ENCODE assay signal across 7 mouse cellular contexts in the genomic region with DNA sequence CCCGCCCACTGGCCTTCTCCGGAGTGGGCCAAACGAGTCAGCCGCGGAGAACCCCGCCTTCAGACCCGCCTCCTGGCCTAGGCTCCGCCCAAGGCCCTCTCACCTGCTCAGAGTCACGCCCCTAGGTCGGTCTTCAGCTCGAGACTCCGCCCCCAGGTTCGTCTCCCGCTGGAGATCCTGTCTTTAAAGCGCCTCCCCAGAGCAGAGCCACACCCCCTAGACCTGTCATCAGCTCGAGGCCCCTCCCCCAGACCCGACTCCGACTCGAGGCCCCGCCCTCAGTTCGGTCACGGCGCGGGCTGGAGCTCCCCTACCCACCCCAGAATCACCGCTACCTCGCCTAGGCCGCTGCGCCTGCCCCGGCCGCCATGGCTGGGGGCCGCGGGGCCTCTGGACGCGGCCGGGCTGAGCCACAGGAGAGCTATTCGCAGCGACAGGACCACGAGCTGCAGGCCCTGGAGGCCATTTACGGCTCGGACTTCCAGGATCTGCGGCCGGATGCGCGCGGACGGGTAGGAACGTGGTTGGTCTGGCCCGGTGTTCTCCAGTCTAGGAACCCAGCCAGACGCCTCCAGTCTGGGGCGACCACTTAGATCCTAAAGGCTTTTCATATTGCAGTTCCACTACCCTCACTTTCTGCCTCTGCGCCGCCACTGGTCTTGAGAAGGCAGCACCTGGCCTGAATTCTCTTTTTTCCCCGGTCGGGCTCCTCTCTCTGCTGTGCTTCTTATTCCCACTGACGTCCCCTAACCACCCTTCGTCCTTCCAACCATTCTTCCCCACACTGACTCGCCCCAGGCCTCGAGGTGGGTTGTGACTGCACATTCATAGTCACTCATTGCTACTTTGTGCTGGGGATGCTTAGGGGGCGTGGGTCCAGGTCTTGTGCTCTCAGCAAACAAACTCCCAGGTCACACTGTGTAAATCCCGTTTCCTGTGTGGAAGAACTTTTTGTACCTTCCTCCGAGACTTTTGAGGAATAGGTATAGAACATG. TPM values are rescaled to one million over a fixed set of nuclear protein-coding genes. Genes with fewer than 3 reads are reported as not detected.
DNase-seq lines count a peak whose midpoint lies in the region; ATAC-seq lines count a peak whose summit lies in the region.

A gene (plus strand): TSS at position 278 of the 995 bp plus-strand sequence.

- DNase-seq in adrenal gland, adult 2 months = peak; percentile 100
- peak; percentile 99 for DNase-seq in embryo, embryonic 11.5 days (ENCODE audit: low read depth, low spot score)
- peak; percentile 95 to 96 for DNase-seq in gastrocnemius, postnatal 36 days
- DNase-seq in left cerebral cortex, postnatal 25 days (ENCODE audit: low spot score in 2 of 2) = peak; percentile 97 to 100
- peak; percentile 97 for DNase-seq in midbrain, embryonic 10.5 days (ENCODE audit: low spot score)
- peak; percentile 96 for DNase-seq in right cerebral cortex, postnatal 4 days

- H3K9me3 ChIP-seq in intestine, embryonic 15.5 days = no peaks in the 10 kb centered on the region
- no peaks in the 10 kb centered on the region for H3K9me3 ChIP-seq in midbrain, embryonic 10.5 days (replicated peaks)

- H3K27me3 ChIP-seq in intestine, embryonic 15.5 days (replicated peaks) = no peaks in the 10 kb centered on the region
- no peaks in the 10 kb centered on the region for H3K27me3 ChIP-seq in midbrain, embryonic 10.5 days (ENCODE audit: low read depth, poor library complexity, severe bottlenecking)

- peaks cover 3% of the 10 kb centered on the region for H3K4me1 ChIP-seq in intestine, embryonic 15.5 days (replicated peaks)
- peaks cover 25% of the 10 kb centered on the region for H3K4me1 ChIP-seq in midbrain, embryonic 10.5 days

- under 1% methylated on average over 61 of the region's 61 CpGs for WGBS in intestine, embryonic 15.5 days
- WGBS in midbrain, embryonic 10.5 days = 1% methylated on average over 61 of the region's 61 CpGs

- peak within 1 kb of the TSS; percentile 96 for H3K27ac ChIP-seq in intestine, embryonic 15.5 days
- H3K27ac ChIP-seq in midbrain, embryonic 10.5 days (replicated peaks) = peak within 1 kb of the TSS; percentile 94

- peak within 1 kb of the TSS; percentile 82 for H3K4me2 ChIP-seq in intestine, embryonic 15.5 days (replicated peaks)

- H3K36me3 ChIP-seq in intestine, embryonic 15.5 days = no peaks in the 10 kb centered on the region
- no peaks in the 10 kb centered on the region for H3K36me3 ChIP-seq in midbrain, embryonic 10.5 days

- intact Hi-C loops in gastrocnemius, postnatal 36 days (cut with DNase I) = no loop called here
- intact Hi-C loops in left cerebral cortex, postnatal 25 days (cut with DNase I) = no loop called here

- peak within 1 kb of the TSS; percentile 87 for H3K4me3 ChIP-seq in intestine, embryonic 15.5 days (replicated peaks)
- peak within 1 kb of the TSS; percentile 83 for H3K4me3 ChIP-seq in midbrain, embryonic 10.5 days

- peak within 1 kb of the TSS; percentile 92 for H3K9ac ChIP-seq in intestine, embryonic 15.5 days

- ATAC-seq in intestine, embryonic 15.5 days = peak; percentile 97

RNA-seq across cellular contexts. Expression of the gene that starts here (rescaled TPM):
- 10 to 100 TPM; 15.1 to 17.0 TPM for total RNA-seq in adrenal gland, adult 2 months (2021)
- 11.2 and 11.9 TPM in 2 replicates for polyA plus RNA-seq in adrenal gland, adult 2 months (2012; rRNA removed)
- total RNA-seq in gastrocnemius, postnatal 36 days (2021) = 1 to 10 TPM; 3.9 to 4.2 TPM
- 9.9 and 10.2 TPM in 2 replicates for polyA plus RNA-seq in intestine, embryonic 15.5 days (2015; fragmentation: Nextera tagmentation; extraction: Ambion mirVana)
- total RNA-seq in left cerebral cortex, postnatal 25 days (2021) = 10 to 100 TPM; 20.2 to 21.2 TPM
- 10.6 and 10.7 TPM in 2 replicates for polyA plus RNA-seq in midbrain, embryonic 10.5 days (2016; fragmentation: Nextera tagmentation; extraction: Ambion mirVana)

Comparison
In these comparisons a context has a peak if more than half of its experiments do, and no peak if none do; other contexts are left out.
1. Peak in every context shown above with its lines: DNase-seq, ATAC-seq, H3K4me3 ChIP-seq and H3K27ac ChIP-seq.